Mouse (Mus musculus) forebrain, embryonic 14.5 days (tissue): ENCODE measurements at regions not wholly inside any gene's neighbourhood (a gene's known extent, or its start where the extent isn't known, plus 50 kb on each side); places are given as distances from the start of the nearest gene placed in this dataset.

ENCODE experiments used
- ATAC-seq: fragments of 200-750 bp; cut with Nextera tagmentation; 2 replicates; pipeline ENCODE4 v1.8.0; 2017; ENCODE audit warnings: mild to moderate bottlenecking, moderate library complexity
- DNase-seq: peaks from one replicate; pipeline ENCODE4 v3.0.0-alpha.2; 2015; ENCODE audit warnings: low spot score
- H3K27ac ChIP-seq: fragments of 300-500 bp; sonication (generic); 2 replicates; pipeline ENCODE4 v1.5.1; 2014; ENCODE audit warnings: low read depth, mild to moderate bottlenecking, control low read depth, low read length, moderate library complexity
- H3K27me3 ChIP-seq: fragments of 300-500 bp; sonication (generic); replicated peaks from 2 replicates; pipeline ENCODE4 v1.6.1; 2014; ENCODE audit warnings: low read length, control low read depth, mixed read lengths; ENCODE audit not compliant: control insufficient read depth, insufficient read depth
- H3K36me3 ChIP-seq: fragments of 300-500 bp; sonication (generic); 2 replicates; pipeline ENCODE4 v1.6.1; 2014; ENCODE audit warnings: low read length, control low read depth; ENCODE audit not compliant: control insufficient read depth, insufficient read depth
- H3K4me1 ChIP-seq: fragments of 300-500 bp; sonication (generic); 2 replicates; pipeline ENCODE4 v1.6.1; 2014; ENCODE audit warnings: antibody characterized with exemption, low read length, control low read depth; ENCODE audit not compliant: control insufficient read depth, insufficient read depth
- H3K4me2 ChIP-seq: fragments of 300-500 bp; sonication (generic); 2 replicates; pipeline ENCODE4 v1.6.1; 2014; ENCODE audit warnings: mild to moderate bottlenecking, control low read depth, low read length
- H3K4me3 ChIP-seq: fragments of 300-500 bp; sonication (generic); 2 replicates; pipeline ENCODE4 v1.5.1; 2014; ENCODE audit warnings: low read depth, low read length, control low read depth
- H3K9ac ChIP-seq: fragments of 300-500 bp; sonication (generic); 2 replicates; pipeline ENCODE4 v1.6.1; 2014; ENCODE audit warnings: mild to moderate bottlenecking, low read length, control low read depth, moderate library complexity
- H3K9me3 ChIP-seq: fragments of 300-500 bp; sonication (generic); replicated peaks from 2 replicates; pipeline ENCODE4 v1.6.1; 2016; ENCODE audit warnings: low read length, control low read depth, mixed read lengths; ENCODE audit not compliant: control insufficient read depth
- WGBS: fragments of 180-500 bp; shearing (Covaris S2); extraction: QIAGEN DNeasy Blood & Tissue Kit; methylation state at CpG from one replicate; pipeline ENCODE4 v1.1.7; 2014; 5-methylcytosine and 5-hydroxymethylcytosine counted together

DNA sequence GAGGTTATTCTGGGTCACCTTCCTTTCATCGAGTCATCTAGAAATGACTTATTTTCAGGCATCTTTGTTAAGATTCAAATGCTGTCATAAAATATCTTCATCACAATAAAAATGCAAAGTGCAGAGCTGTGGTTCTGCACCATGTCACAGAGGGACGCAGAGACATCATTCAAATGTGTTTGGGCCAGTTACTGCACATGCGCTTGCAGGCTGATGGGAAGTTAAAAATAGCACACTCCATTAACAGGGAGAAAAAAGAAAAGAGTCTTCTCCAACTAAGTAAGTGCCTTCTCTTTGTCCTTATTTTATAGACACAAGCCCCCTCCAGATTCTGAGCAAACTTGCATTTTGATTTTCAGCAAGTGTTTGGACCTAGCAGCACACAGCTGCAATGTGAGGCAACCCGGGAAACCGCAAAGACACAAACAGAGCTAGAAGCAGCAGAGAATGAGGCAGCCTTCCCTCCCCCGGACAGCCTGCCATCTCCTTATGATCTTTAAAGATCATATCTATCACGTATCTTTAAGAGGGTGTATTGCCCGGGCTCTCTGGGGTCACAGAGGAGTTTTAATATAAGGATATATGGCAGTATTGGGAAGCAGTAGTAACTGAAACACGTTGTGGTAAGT, 510.0 kb downstream of the Adam3 start:
- Histone ChIP-seq H3K4me3 (no peak overlapping the region), H3K4me1 (no peaks in the 10 kb centered on the region), H3K27me3 (no peaks in the 10 kb centered on the region), H3K36me3 (no peaks in the 10 kb centered on the region), H3K27ac (no peak overlapping the region), H3K9me3 (no peaks in the 10 kb centered on the region), H3K4me2 (no peak overlapping the region), H3K9ac (no peak overlapping the region)
- DNase-seq (no peak), ATAC-seq (no peak)
- WGBS = 87% methylated on average over 9 of the region's 9 CpGs

DNA sequence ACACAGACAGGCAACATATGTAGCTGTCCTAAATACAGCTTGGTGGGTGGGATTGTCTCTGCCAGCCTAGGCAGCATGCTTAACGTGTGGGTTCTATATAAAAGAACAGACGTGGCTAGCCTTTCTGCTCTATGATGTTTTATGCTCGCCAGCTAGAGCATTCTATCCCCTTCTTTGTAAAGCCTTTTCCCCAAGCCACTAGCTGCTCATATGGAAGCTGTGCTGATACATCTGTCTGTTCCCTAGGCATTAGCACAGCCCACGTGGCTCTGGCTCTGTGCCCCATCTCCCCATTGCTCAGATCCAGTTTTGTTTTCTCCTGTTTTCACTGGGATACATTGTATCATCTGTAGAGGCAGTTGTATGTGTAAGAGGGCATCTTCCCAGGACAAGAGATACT, 511.3 kb downstream of the Adam3 start:
- no peak for DNase-seq
- no peaks in the 10 kb centered on the region for H3K4me1 ChIP-seq
- H3K4me2 ChIP-seq = no peak overlapping the region
- no peaks in the 10 kb centered on the region for H3K36me3 ChIP-seq
- H3K9ac ChIP-seq = no peak overlapping the region
- 74% methylated on average over 4 of the region's 4 CpGs for WGBS
- no peaks in the 10 kb centered on the region for H3K27me3 ChIP-seq
- no peak for ATAC-seq
- no peaks in the 10 kb centered on the region for H3K9me3 ChIP-seq
- no peak overlapping the region for H3K27ac ChIP-seq
- H3K4me3 ChIP-seq = no peak overlapping the region

DNA sequence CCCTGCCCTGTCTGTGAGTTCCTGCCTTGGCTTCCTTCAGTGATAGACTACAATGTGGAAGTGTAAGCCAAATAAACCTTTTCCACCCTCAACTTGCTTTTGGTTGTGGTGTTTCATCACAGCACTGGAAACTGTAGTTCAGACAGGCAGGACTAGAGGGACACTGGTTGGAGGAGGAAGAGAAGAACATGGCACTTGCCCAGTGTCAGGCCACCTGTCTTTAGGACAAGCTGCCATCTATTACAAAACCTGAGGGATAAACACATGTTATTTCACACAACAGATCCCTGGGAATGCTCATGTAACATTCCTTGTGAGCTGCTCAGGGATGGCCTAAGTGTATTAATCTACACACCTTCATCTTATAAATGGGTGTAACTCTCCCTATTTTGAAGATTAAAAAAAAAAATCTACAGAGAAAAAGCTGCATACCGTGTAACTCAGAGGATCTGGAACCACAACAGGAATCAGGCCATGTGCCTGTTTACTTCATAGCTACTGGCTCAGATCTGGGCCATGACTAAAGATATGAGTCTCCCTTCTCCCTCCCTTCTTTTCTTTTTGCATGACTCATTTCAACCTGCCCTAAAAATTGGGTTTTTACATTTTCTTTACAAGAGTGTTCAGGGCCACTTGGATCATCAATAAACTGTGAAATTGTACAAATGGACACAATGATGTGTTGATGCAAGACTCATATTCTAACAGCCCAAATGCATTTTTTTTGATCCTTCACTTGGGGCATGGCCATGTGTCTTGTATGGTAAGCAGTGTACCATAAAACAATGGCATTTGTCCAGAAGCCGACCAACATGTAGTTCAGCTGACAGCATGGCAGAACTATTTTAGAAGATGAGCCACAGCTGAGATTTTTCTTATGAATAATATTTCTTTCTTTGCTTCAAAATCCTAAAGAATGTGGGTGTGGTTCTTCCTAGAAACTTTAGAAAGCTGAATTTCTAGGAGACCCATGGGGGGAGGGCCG, 513.1 kb downstream of the Adam3 start:
- Histone ChIP-seq H3K27ac (no peak overlapping the region), H3K9ac (no peak overlapping the region), H3K4me2 (no peak overlapping the region), H3K9me3 (no peaks in the 10 kb centered on the region), H3K27me3 (no peaks in the 10 kb centered on the region), H3K4me1 (no peaks in the 10 kb centered on the region), H3K4me3 (no peak overlapping the region), H3K36me3 (no peaks in the 10 kb centered on the region)
- 94% methylated on average over 3 of the region's 3 CpGs for WGBS
- DNase-seq (no peak), ATAC-seq (no peak)

DNA sequence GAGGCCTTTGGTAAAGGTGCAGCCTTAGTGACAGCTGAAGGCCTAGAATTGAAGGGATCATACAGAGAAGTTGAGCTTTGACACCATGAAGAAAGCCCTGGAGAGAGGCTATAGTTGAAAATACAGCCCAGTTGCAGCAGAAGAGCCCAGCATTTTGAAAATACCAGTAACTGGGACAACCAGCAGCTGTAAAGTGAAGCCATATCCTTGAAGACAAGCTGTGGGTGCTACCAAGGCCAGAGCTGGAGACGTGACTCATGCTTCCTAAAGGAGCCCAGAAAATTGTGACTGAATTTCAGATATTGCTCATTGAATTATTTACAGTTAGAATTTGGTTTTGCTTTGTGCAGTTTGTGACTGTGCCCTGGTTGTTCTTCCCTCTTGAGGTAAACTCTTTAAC, 514.6 kb downstream of the Adam3 start:
- Histone ChIP-seq H3K4me1 (no peaks in the 10 kb centered on the region), H3K27me3 (no peaks in the 10 kb centered on the region), H3K4me3 (no peak overlapping the region), H3K27ac (no peak overlapping the region), H3K36me3 (no peaks in the 10 kb centered on the region), H3K9ac (no peak overlapping the region), H3K4me2 (no peak overlapping the region), H3K9me3 (no peaks in the 10 kb centered on the region)
- DNase-seq = no peak
- ATAC-seq = no peak
- 75% methylated on average over 1 of the region's 1 CpGs for WGBS
